Mouse (Mus musculus): Measurements from ENCODE around the gene Khnyn. TPM values are rescaled to one million over a fixed set of nuclear protein-coding genes. Genes with fewer than 3 reads are reported as not detected.

The Khnyn gene
- polyA plus RNA-seq, 1 experiment from 2014 or later = 21.2 TPM

GRCm38 (mm10) chr14:55857588-55857987, 27.2 kb upstream of the Khnyn start:
- 74% methylated on average over 4 of the region's 4 CpGs for WGBS
- no peak overlapping the region; the same call in 1 of the 2 replicates for H3K9ac ChIP-seq

DNA sequence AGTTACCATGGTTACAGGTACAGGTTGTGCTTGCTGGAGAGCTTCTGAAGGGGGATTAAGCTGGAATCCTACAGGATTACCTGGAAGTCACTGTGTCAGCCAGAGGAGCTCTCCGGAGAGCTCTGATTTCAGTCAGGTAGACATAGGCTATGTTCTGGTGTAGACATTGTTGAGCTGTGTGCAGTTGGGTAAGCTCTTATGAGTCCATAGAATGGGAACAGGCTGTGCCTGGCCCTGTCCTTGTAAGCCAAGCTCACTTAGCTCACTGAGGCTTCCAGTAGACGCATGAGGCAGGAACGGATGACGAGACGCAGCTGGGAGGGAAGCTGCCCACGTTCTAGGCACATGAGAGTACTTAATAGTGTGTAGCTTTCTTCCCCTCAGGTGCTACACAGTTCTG, 22.6 kb upstream of the Khnyn start:
- WGBS = 80% methylated on average over 6 of the region's 6 CpGs
- Histone ChIP-seq H3K27ac (no peak overlapping the region), H3K36me3 (replicated peaks) (peaks cover 49% of the 10 kb centered on the region)

More at GRCm38 (mm10) chr14:55857588-55857987, 27.2 kb upstream of the Khnyn start:
- Histone ChIP-seq H3K27me3 (no peaks in the 10 kb centered on the region), H3K4me2 (peak overlapping the region; percentile 10; the same call in 1 of the 2 replicates), H3K9me3 (no peaks in the 10 kb centered on the region), H3K27ac (no peak overlapping the region), H3K36me3 (replicated peaks) (peaks cover 9% of the 10 kb centered on the region; the same call in 1 of the 2 replicates), H3K4me3 (replicated peaks) (no peak overlapping the region), H3K4me1 (peaks cover 57% of the 10 kb centered on the region)
- ATAC-seq (ENCODE audit: low FRiP score) = no peak

DNA sequence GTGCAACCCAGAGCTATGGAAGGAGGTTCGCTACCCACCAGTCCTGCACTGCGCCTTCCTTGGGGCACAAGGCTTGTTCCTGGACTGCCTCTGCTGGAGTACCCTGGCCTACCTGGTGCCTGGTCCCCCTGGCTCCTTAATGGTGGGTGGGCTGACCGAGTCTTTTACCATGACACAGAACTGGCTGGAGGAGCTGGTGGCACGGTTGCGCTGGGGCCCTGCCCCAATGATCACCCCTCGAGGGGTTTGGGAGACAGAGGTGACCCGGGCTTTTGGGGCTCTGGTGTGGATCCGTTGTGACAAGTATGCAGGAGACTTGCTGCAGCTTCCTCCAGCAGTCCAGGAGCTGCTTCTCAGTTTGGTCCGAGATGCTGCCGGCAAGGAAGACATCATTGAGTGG, 21.8 kb upstream of the Khnyn start:
- WGBS = 89% methylated on average over 10 of the region's 10 CpGs
- H3K27ac ChIP-seq = 0 out of 2 replicates have a peak overlapping the region, but pooled peaks have one; percentile 8
- H3K9me3 ChIP-seq = no peaks in the 10 kb centered on the region
- peaks cover 47% of the 10 kb centered on the region for H3K36me3 ChIP-seq (replicated peaks)
- H3K9ac ChIP-seq = no peak overlapping the region
- H3K4me2 ChIP-seq = no peak overlapping the region
- no peaks in the 10 kb centered on the region for H3K27me3 ChIP-seq
- H3K4me1 ChIP-seq = peaks cover 21% of the 10 kb centered on the region
- ATAC-seq (ENCODE audit: low FRiP score) = no peak
- H3K4me3 ChIP-seq (replicated peaks) = no peak overlapping the region

More for the DNA sequence above, 22.6 kb upstream of the Khnyn start:
- no peak overlapping the region for H3K9ac ChIP-seq
- H3K4me1 ChIP-seq = peaks cover 27% of the 10 kb centered on the region
- no peaks in the 10 kb centered on the region for H3K9me3 ChIP-seq
- no peak for ATAC-seq (ENCODE audit: low FRiP score)
- no peak overlapping the region for H3K4me2 ChIP-seq
- no peaks in the 10 kb centered on the region for H3K27me3 ChIP-seq
- no peak overlapping the region for H3K4me3 ChIP-seq (replicated peaks)

DNA sequence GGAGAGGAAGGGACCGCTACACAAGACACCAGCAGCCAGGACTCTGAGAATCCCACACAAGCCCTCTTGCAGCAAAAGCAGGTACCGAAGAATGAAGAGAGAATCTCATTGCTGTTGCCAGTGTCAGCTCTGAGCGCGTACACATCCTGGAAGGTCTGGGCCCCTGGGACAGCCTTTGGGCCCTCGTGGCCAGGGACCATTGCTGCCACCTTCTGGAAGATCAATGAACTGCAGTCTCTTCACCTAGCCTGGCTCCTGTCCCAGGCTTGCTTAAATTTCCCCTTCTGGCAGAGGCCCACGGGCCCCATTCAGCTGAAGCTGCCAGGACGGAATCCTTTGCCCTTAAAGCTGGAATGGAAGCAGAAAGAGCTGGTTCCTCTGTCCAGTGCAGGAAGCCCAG, 21.0 kb upstream of the Khnyn start:
- no peak overlapping the region for H3K4me2 ChIP-seq
- 29% methylated on average over 7 of the region's 7 CpGs for WGBS
- no peaks in the 10 kb centered on the region for H3K9me3 ChIP-seq
- H3K27ac ChIP-seq = 0 out of 2 replicates have a peak overlapping the region, but pooled peaks have one; percentile 8
- peak; percentile 64; the same call in 1 of the 2 replicates for ATAC-seq (ENCODE audit: low FRiP score)
- H3K27me3 ChIP-seq = no peaks in the 10 kb centered on the region
- H3K9ac ChIP-seq = no peak overlapping the region
- peaks cover 20% of the 10 kb centered on the region for H3K4me1 ChIP-seq
- peaks cover 54% of the 10 kb centered on the region for H3K36me3 ChIP-seq (replicated peaks)
- H3K4me3 ChIP-seq (replicated peaks) = no peak overlapping the region

DNA sequence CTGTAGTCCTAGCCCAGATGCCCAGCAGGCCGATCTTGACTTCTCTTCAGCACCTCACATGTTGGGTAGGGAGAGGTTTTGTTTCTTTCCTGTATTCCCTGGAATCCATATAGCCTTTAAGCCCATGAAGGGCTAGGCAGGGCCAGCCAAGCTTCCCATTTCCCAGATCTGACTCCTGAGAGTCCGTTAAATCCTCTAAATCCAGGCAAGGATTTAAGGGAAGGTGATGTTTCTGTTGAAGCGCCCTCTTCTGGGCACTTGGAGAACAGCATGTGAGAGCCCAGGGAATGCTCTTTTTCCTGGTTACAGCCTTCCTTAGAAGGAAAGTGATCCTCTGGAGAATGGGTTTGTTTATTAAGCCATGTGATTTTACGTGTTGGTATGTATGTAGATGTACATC, 17.8 kb upstream of the Khnyn start:
- Histone ChIP-seq H3K4me2 (no peak overlapping the region), H3K4me3 (replicated peaks) (no peak overlapping the region), H3K9me3 (no peaks in the 10 kb centered on the region), H3K9ac (no peak overlapping the region), H3K27me3 (no peaks in the 10 kb centered on the region), H3K36me3 (replicated peaks) (peaks cover 83% of the 10 kb centered on the region), H3K27ac (no peak overlapping the region), H3K4me1 (peaks cover 9% of the 10 kb centered on the region)
- WGBS = 40% methylated on average over 4 of the region's 4 CpGs
- ATAC-seq (ENCODE audit: low FRiP score) = no peak

DNA sequence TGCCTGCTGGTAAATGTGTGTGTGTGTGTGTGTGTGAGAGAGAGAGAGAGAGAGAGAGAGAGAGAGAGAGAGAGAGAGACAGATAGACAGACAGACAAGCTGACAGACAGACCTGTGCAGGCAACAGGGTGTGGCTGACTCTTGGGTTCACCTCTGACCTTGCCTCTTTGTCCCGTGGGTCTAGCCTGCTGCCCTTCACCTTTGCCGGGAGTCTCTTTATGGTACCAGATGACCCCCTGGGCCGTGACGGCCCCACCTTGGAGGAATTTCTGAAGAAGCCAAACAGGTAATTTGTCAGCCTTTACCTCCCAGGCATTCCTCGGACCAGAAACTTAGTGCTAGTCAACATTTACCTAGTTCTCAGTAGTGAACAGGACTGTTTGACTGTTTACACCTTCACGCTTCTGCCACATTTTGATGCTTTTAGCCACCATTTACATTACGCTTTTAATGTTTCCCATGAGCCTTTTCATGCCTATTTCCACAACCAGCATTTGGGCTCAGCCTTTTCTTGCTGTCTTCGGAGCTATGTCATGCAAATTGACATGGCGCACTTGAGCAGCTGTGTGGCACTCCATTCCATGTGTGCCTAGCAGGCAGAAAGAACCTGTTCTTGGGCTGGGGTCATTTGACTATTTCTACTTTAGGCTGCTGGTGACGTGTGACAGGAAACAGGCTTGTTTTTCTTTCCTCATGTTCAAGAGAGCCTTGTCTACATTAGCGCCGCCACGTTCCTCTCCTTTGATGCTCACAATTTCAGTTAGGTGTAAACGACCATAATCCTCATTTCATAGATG, 16.3 kb upstream of the Khnyn start:
- 92% methylated on average over 14 of the region's 14 CpGs for WGBS
- H3K36me3 ChIP-seq (replicated peaks) = peaks cover 90% of the 10 kb centered on the region
- peaks cover 6% of the 10 kb centered on the region for H3K4me1 ChIP-seq

GRCm38 (mm10) chr14:55869538-55869937, 15.2 kb upstream of the Khnyn start:
- ATAC-seq (ENCODE audit: low FRiP score) = no peak
- Histone ChIP-seq H3K27ac (no peak overlapping the region), H3K27me3 (no peaks in the 10 kb centered on the region), H3K36me3 (replicated peaks) (peaks cover 80% of the 10 kb centered on the region), H3K9ac (no peak overlapping the region), H3K4me3 (replicated peaks) (no peak overlapping the region), H3K4me2 (no peak overlapping the region), H3K4me1 (peaks cover 10% of the 10 kb centered on the region), H3K9me3 (no peaks in the 10 kb centered on the region)
- 93% methylated on average over 6 of the region's 6 CpGs for WGBS

More for the DNA sequence above, 16.3 kb upstream of the Khnyn start:
- Histone ChIP-seq H3K27me3 (no peaks in the 10 kb centered on the region), H3K27ac (no peak overlapping the region), H3K9ac (no peak overlapping the region), H3K9me3 (no peaks in the 10 kb centered on the region), H3K4me3 (replicated peaks) (no peak overlapping the region), H3K4me2 (no peak overlapping the region)
- no peak for ATAC-seq (ENCODE audit: low FRiP score)

GRCm38 (mm10) chr14:55872039-55872438, 12.7 kb upstream of the Khnyn start:
- Histone ChIP-seq H3K36me3 (replicated peaks) (peaks cover 56% of the 10 kb centered on the region), H3K9ac (no peak overlapping the region)
- 93% methylated on average over 11 of the region's 12 CpGs for WGBS

DNA sequence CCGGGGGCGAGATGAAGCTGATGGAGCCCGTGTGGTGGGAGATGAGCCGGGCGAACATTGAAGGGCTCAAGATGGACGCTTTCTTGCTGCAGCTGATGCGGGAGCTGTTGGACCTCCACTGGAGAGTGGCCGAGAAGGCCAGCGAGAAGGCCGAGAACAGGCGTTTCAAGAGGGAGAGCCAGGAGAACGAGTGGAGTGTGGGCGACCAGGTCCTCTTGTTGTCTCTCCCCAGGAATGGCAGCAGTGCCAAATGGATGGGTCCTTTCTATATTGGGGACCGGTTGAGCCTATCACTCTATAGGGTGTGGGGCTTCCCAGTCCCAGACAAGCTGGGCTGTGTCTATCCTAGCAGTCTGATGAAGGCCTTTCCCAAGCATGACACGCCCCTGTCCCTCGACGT, 12.2 kb upstream of the Khnyn start:
- Histone ChIP-seq H3K9ac (no peak overlapping the region), H3K27ac (no peak overlapping the region), H3K4me2 (no peak overlapping the region), H3K4me1 (peaks cover 10% of the 10 kb centered on the region), H3K27me3 (no peaks in the 10 kb centered on the region), H3K36me3 (replicated peaks) (peaks cover 56% of the 10 kb centered on the region), H3K9me3 (no peaks in the 10 kb centered on the region), H3K4me3 (replicated peaks) (no peak overlapping the region)
- ATAC-seq (ENCODE audit: low FRiP score) = no peak
- 92% methylated on average over 17 of the region's 17 CpGs for WGBS

More at GRCm38 (mm10) chr14:55872039-55872438, 12.7 kb upstream of the Khnyn start:
- no peak overlapping the region for H3K4me2 ChIP-seq
- no peaks in the 10 kb centered on the region for H3K27me3 ChIP-seq
- peaks cover 10% of the 10 kb centered on the region for H3K4me1 ChIP-seq
- H3K9me3 ChIP-seq = no peaks in the 10 kb centered on the region
- ATAC-seq (ENCODE audit: low FRiP score) = no peak
- no peak overlapping the region for H3K4me3 ChIP-seq (replicated peaks)
- H3K27ac ChIP-seq = no peak overlapping the region

DNA sequence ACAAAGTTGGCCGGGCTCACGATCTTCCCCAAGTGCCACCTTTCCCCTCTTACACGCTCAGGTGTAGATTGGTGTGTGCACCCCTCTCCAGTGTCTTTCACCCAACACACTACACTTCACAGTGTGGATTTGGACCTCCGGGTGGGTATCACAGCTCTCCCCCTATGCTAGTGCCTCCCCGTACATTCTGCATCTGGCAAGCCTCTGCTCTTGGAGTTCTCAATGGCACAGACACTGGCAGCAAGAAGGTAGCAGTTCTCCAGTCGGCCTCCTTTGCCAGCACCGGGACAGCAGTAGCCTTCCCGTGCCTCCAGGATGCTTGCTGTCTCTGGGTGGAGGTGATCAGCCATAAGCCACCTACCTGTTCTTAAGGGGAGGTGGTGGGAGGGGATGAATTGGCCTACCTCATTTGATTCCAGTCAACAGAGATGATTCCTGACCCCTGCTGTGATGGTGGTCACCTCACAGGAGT, 11.5 kb upstream of the Khnyn start:
- Histone ChIP-seq H3K4me2 (peak overlapping the region; percentile 35), H3K36me3 (replicated peaks) (peaks cover 50% of the 10 kb centered on the region), H3K27ac (0 out of 2 replicates have a peak overlapping the region, but pooled peaks have one; percentile 42), H3K27me3 (no peaks in the 10 kb centered on the region), H3K9me3 (no peaks in the 10 kb centered on the region), H3K4me1 (peaks cover 10% of the 10 kb centered on the region), H3K4me3 (replicated peaks) (no peak overlapping the region), H3K9ac (peak overlapping the region; percentile 29; the same call in 1 of the 2 replicates)
- peak; percentile 12; the same call in 1 of the 2 replicates for ATAC-seq (ENCODE audit: low FRiP score)
- WGBS = 88% methylated on average over 8 of the region's 8 CpGs

DNA sequence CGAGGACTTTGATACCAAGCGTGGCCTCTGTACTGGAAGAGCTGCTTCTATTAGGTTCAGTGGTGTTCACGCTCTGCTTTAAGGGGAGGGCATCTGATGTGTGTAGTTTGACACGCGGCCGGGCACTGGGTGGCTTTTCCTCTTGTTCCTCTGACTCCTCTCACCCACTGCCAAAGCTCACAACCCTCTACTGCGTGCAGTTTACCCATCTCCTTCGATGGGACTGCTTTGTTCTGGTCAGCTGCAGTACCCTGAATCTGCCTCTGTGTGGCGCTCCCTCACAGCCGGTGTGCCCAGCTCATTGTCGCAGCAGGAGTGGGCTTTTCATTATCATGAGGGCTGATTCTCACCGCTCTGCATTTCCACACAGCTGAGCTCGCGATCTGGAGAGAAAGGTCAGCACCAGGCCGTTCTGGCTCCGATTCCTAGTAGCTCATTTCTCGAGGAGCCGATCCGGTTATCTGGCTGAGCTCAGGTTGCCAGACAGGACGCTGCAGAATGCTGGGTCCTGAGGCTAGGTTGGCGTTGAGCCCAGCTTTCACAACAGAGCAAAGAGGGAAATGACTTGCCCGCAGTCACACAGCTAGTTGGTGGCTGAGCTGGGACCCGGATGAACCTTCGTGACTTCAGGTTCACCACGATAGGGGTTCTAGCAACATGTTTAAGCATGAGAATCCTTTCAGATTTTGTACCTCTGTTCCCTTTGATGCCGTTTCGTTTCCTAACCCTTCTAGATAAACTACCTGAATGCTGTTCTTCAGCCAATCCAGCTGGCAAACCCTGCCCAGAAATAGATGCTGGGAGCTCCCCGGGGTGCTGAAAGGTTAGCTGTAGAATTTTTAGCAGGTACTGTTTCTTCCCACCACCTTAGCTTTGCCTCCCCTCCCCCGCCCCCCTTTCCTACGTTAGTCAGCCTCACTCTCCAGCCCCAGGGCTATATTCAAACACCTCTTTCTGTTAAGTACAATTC, 10.7 kb upstream of the Khnyn start:
- H3K9ac ChIP-seq = peak overlapping the region; percentile 29; the same call in 1 of the 2 replicates

More for the DNA sequence above, 10.7 kb upstream of the Khnyn start:
- peak; percentile 75 for ATAC-seq (ENCODE audit: low FRiP score)
- Histone ChIP-seq H3K36me3 (replicated peaks) (peaks cover 43% of the 10 kb centered on the region), H3K4me3 (replicated peaks) (peak overlapping the region; percentile 13; the same call in 1 of the 2 replicates), H3K4me2 (peak overlapping the region; percentile 35), H3K4me1 (peaks cover 10% of the 10 kb centered on the region), H3K9me3 (no peaks in the 10 kb centered on the region), H3K27ac (peak overlapping the region; percentile 42; the same call in 1 of the 2 replicates), H3K27me3 (no peaks in the 10 kb centered on the region)
- 15% methylated on average over 30 of the region's 30 CpGs for WGBS
